Mouse (Mus musculus) neural tube, embryonic 11.5 days (tissue): ENCODE measurements at regions not wholly inside any gene's neighbourhood (a gene's known extent, or its start where the extent isn't known, plus 50 kb on each side); places are given as distances from the start of the nearest gene placed in this dataset.

Source experiments
- ATAC-seq: fragments of 200-750 bp; cut with Nextera tagmentation; 2 replicates; pipeline ENCODE4 v1.8.0; 2017; ENCODE audit warnings: moderate number of reproducible peaks, mild to moderate bottlenecking, moderate TSS enrichment, moderate library complexity; ENCODE audit not compliant: insufficient read depth, low FRiP score, low TSS enrichment
- DNase-seq: peaks from one replicate; pipeline ENCODE4 v3.0.0-alpha.2; 2015; ENCODE audit warnings: low spot score
- H3K27ac ChIP-seq: fragments of 300-500 bp; sonication (generic); 2 replicates; pipeline ENCODE4 v1.5.1; 2014; ENCODE audit warnings: low read depth, mild to moderate bottlenecking, low read length
- H3K27me3 ChIP-seq: fragments of 300-500 bp; sonication (generic); 2 replicates; pipeline ENCODE4 v1.6.1; 2014; ENCODE audit warnings: mild to moderate bottlenecking, low read length, mixed read lengths; ENCODE audit not compliant: control insufficient read depth, insufficient read depth
- H3K36me3 ChIP-seq: fragments of 300-500 bp; sonication (generic); 2 replicates; pipeline ENCODE4 v1.6.1; 2014; ENCODE audit warnings: mild to moderate bottlenecking, low read length, moderate library complexity, mixed read lengths; ENCODE audit not compliant: control insufficient read depth, insufficient read depth
- H3K4me1 ChIP-seq: fragments of 300-500 bp; sonication (generic); 2 replicates; pipeline ENCODE4 v1.6.1; 2014; ENCODE audit warnings: low read length, mixed read lengths; ENCODE audit not compliant: control insufficient read depth, insufficient read depth
- H3K4me2 ChIP-seq: fragments of 300-500 bp; sonication (generic); 2 replicates; pipeline ENCODE4 v1.6.1; 2014; ENCODE audit warnings: low read depth, mild to moderate bottlenecking, moderate library complexity
- H3K4me3 ChIP-seq: fragments of 300-500 bp; sonication (generic); 2 replicates; pipeline ENCODE4 v1.5.1; 2014; ENCODE audit warnings: low read depth, low read length
- H3K9ac ChIP-seq: fragments of 300-500 bp; sonication (generic); 2 replicates; pipeline ENCODE4 v1.6.1; 2014; ENCODE audit warnings: mild to moderate bottlenecking, low read length
- H3K9me3 ChIP-seq: fragments of 300-500 bp; sonication (generic); 2 replicates; pipeline ENCODE4 v1.6.1; 2016; ENCODE audit warnings: low read length; ENCODE audit not compliant: control insufficient read depth
- WGBS: fragments of 180-500 bp; shearing (Covaris S2); extraction: QIAGEN DNeasy Blood & Tissue Kit; methylation state at CpG from one replicate; pipeline ENCODE4 v1.1.7; 2014; 5-methylcytosine and 5-hydroxymethylcytosine counted together

DNA sequence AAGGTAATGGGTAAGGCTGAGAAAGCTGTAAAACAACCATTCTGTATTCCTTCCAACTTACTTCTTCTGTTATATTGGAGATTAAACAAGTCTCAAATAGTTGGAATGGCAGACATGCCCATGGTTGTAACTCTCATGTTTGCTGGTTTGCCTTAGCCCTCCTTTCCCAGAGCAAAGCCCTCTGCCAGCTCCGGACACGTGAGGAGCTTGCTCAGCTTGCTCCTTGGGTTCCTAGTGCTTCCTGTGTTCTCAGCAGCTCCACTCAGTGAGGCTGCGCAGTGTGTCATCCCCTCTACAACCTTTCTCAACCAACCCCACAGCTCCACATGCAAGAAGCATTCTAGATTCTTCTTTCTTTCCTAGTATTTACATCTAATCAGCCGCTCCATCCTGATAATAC is 193.3 kb upstream of the Tmem45b start:
- 92% methylated on average over 4 of the region's 4 CpGs for WGBS

DNA sequence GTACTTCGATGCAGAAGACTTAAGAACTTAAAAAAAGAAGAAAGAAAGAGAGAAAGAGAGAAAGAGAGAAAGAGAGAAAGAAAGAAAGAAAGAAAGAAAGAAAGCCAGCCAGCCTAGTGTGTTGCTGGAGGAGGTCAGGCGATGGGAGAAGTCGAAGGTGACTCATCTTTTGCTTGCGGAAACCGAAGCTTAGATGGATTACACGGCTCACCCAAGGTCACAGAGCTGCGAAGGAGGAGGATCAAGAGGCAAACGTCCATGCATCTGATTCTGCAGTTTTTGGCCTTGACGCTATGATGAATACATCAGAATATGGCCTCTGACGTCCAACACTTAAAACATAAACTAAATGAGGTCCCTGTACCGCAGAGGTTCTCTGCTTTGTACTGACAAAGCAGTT is 192.4 kb upstream of the Tmem45b start:
- Histone ChIP-seq H3K4me3 (no peak overlapping the region), H3K27me3 (no peaks in the 10 kb centered on the region), H3K4me2 (no peak overlapping the region), H3K36me3 (no peaks in the 10 kb centered on the region), H3K9ac (no peak overlapping the region), H3K27ac (no peak overlapping the region), H3K4me1 (no peaks in the 10 kb centered on the region), H3K9me3 (no peaks in the 10 kb centered on the region)
- WGBS, result 86% methylated on average over 11 of the region's 11 CpGs
- no peak for ATAC-seq
- DNase-seq, result no peak

More for the DNA sequence above, 193.3 kb upstream of the Tmem45b start:
- no peaks in the 10 kb centered on the region for H3K4me1 ChIP-seq
- no peak for ATAC-seq
- no peak overlapping the region for H3K27ac ChIP-seq
- no peaks in the 10 kb centered on the region for H3K36me3 ChIP-seq
- H3K27me3 ChIP-seq, result no peaks in the 10 kb centered on the region
- no peak overlapping the region for H3K9ac ChIP-seq
- H3K4me3 ChIP-seq, result no peak overlapping the region
- no peaks in the 10 kb centered on the region for H3K9me3 ChIP-seq
- no peak for DNase-seq
- no peak overlapping the region for H3K4me2 ChIP-seq

DNA sequence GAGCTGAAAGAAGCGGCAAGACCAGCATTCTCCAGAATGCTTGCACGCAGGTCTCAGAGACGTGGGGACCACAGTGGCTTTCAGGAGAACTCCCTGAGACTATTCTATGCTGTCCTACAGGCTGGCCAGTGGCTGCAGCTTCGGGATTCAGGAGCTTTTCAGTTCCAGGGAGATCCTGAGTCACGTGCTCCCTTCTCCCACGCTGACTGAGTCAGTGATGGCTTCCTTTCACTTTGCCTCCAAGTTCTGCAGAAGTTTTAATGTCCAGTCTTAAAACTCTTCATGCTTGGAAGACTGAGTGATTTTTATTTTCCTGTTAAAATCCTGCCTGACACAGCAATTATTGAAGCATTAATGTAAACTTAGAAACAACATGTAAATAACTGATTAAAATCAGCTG is 190.5 kb upstream of the Tmem45b start:
- Histone ChIP-seq H3K4me1 (no peaks in the 10 kb centered on the region), H3K9ac (no peak overlapping the region), H3K27ac (no peak overlapping the region), H3K9me3 (no peaks in the 10 kb centered on the region), H3K36me3 (no peaks in the 10 kb centered on the region), H3K4me2 (no peak overlapping the region), H3K4me3 (no peak overlapping the region), H3K27me3 (no peaks in the 10 kb centered on the region)
- no peak for ATAC-seq
- WGBS, result 90% methylated on average over 6 of the region's 6 CpGs
- DNase-seq, result no peak

DNA sequence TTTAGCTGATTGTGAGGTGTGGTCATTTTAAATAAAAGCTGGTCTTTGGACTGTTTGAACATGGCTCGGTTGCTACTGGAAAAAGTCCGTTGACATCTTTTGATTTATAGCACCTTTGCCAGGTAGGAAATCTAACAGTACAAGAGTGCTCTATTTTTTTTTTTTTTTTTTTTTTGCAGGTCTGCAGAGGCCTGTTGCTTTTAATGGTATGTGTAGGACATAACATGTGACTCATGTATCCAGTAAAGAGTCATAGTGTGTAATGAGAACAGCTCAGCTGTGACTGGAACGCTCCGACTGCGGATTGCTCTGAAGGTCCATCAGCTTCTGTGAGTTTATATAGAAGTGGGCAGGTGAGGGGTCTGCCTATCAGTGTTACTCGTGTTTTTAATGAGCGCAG is 190.0 kb upstream of the Tmem45b start:
- Histone ChIP-seq H3K4me2 (no peak overlapping the region), H3K9ac (no peak overlapping the region), H3K4me1 (no peaks in the 10 kb centered on the region), H3K4me3 (no peak overlapping the region), H3K36me3 (no peaks in the 10 kb centered on the region), H3K9me3 (no peaks in the 10 kb centered on the region), H3K27ac (no peak overlapping the region), H3K27me3 (no peaks in the 10 kb centered on the region)
- no peak for DNase-seq
- 93% methylated on average over 7 of the region's 7 CpGs for WGBS
- ATAC-seq, result no peak

DNA sequence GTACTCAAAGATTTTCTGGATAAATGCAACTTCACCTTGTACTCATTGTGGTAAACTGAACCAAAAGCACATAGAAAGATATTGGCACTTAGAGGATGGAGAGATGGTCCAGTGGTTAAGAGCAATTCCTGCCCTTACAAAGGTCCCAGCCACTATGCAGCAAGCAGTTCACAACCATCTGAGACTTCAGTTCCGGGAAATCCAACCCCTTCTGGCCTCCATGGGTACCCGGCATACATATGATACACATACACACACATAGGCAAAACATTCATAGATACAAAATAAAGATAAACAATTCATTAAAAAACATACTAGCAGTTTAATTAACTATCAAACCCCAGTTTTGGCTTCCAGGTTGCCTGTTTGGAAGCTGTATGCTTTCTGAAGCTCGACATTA is 189.5 kb upstream of the Tmem45b start:
- WGBS, result 90% methylated on average over 3 of the region's 3 CpGs
- no peak for DNase-seq
- Histone ChIP-seq H3K4me1 (no peaks in the 10 kb centered on the region), H3K9me3 (no peaks in the 10 kb centered on the region), H3K9ac (no peak overlapping the region), H3K4me3 (no peak overlapping the region), H3K4me2 (no peak overlapping the region), H3K27me3 (no peaks in the 10 kb centered on the region), H3K36me3 (no peaks in the 10 kb centered on the region), H3K27ac (no peak overlapping the region)
- no peak for ATAC-seq

DNA sequence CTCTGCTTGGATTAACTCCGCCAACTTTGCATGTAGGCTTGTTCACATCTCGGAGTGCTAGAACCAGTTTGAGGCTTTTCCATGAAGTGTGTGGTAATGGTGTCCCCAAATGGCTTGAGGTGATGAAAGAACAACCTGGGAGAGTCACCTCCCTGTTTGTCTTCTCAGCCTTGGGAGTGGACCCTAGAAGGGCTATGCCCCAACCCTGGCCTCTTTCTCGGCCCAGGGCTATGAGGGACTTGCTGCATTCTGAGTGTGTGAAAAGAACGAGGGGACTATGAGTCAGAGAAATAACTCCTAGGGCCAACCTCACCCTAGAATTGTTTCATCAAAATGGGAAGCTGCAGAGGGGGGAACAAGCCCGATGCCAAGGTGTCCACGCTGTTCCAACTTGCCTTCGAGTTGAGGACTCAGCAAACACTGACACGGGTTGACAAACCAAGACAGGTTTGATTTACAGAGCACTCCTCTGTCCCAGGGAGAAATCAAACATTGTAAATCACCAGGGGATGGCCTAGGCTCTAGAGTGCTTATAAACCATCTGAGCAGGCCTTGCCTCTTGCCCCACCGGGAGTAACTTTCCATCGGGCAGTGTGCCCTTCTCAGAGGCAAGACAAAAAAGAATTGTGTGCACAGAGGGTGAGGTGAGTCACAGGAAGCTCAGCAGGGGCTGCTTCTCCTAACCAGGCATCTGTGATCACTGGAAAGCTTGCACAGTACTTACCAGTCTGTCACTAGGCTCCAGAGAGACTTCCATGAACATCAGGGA is 186.3 kb upstream of the Tmem45b start:
- Histone ChIP-seq H3K9ac (no peak overlapping the region), H3K4me1 (no peaks in the 10 kb centered on the region), H3K27me3 (no peaks in the 10 kb centered on the region), H3K4me3 (no peak overlapping the region), H3K27ac (no peak overlapping the region), H3K9me3 (no peaks in the 10 kb centered on the region), H3K36me3 (no peaks in the 10 kb centered on the region), H3K4me2 (no peak overlapping the region)
- DNase-seq (no peak), ATAC-seq (no peak)
- 68% methylated on average over 10 of the region's 10 CpGs for WGBS

DNA sequence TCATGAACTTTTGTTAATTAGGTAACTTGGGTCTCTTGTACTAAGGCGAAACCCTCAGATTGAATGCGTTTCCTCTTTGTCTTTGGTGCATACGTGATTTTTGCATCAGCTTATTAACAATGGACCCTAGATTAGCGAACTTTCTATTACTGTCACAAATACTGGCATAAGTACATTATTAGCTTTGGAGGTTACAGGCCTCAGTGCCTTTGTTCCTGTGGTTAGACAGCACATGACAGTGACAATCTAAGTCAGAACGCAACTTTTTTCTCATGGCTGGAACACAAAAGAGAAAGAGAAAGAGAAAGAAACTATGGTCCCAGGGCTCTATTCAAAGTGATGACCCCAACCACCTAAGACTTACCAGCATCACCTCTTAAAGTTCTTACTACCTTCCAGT is 184.8 kb upstream of the Tmem45b start:
- 90% methylated on average over 5 of the region's 5 CpGs for WGBS
- H3K27ac ChIP-seq, result no peak overlapping the region
- H3K4me3 ChIP-seq, result no peak overlapping the region
- H3K27me3 ChIP-seq, result no peaks in the 10 kb centered on the region
- no peaks in the 10 kb centered on the region for H3K4me1 ChIP-seq
- H3K9me3 ChIP-seq, result no peaks in the 10 kb centered on the region
- H3K4me2 ChIP-seq, result no peak overlapping the region
- no peaks in the 10 kb centered on the region for H3K36me3 ChIP-seq
- ATAC-seq, result no peak
- DNase-seq, result no peak
- no peak overlapping the region for H3K9ac ChIP-seq

DNA sequence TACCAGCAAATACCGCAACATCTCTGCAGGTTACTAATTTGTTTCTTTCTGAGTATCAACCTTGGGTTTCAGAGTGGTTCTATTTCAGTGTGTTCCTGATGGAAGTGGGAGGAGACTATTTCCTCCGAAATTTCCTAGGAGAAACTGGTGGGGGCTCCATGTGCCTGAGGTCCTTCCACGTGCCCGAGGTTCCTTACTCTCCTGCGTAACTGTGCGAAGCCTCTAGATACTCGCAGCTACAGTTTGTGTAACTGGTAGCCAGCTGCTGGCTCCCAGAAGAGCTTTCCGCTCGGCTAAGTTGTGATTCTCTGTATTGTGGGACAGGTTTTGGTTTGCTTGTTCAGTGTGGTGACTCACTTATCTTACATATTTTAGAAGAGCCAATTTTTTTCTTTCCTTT is 184.3 kb upstream of the Tmem45b start:
- Histone ChIP-seq H3K9ac (no peak overlapping the region), H3K36me3 (no peaks in the 10 kb centered on the region), H3K27me3 (no peaks in the 10 kb centered on the region), H3K4me3 (no peak overlapping the region), H3K4me2 (no peak overlapping the region), H3K27ac (no peak overlapping the region), H3K4me1 (no peaks in the 10 kb centered on the region), H3K9me3 (no peaks in the 10 kb centered on the region)
- WGBS, result 81% methylated on average over 9 of the region's 9 CpGs
- no peak for DNase-seq
- ATAC-seq, result no peak

DNA sequence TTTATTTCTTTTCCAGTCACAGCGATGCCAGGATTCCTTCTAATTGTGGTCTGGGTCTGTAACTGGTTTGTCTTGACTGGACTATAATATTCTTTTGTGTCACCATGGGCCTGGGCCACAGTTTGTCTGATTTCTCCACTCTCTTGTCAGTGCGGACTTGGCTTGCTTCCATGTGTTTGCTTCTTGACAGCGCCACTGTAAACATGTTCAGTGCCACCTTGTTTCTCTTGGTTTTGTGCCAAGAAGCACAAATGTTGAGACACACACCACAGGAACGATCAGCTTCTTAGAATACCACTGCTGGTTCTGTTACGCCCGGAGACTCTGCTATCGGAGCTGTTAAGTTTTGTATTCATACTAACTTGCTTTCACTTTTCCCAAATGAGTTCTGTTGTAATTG is 180.9 kb upstream of the Tmem45b start:
- WGBS, result 88% methylated on average over 7 of the region's 7 CpGs
- Histone ChIP-seq H3K27ac (no peak overlapping the region), H3K9ac (no peak overlapping the region), H3K27me3 (no peaks in the 10 kb centered on the region), H3K4me3 (no peak overlapping the region), H3K4me2 (no peak overlapping the region), H3K4me1 (no peaks in the 10 kb centered on the region), H3K36me3 (no peaks in the 10 kb centered on the region), H3K9me3 (no peaks in the 10 kb centered on the region)
- ATAC-seq (no peak), DNase-seq (no peak)
